Mouse (Mus musculus) testis, postnatal 14 days (tissue): Measurements from ENCODE around the gene Cabp1.
A peak's percentile ranks its signal among the peaks of the same experiment; 100 is the strongest.
"Not testable (repeated sequence)": the region's sequence is repeated elsewhere in the genome, so short reads cannot be mapped to it uniquely, and the experiment has no call there.

Source experiments
- DNase-seq: peaks from one replicate; pipeline ENCODE4 v3.0.0; 2021; ENCODE audit warnings: low spot score

Cabp1 gene

DNA sequence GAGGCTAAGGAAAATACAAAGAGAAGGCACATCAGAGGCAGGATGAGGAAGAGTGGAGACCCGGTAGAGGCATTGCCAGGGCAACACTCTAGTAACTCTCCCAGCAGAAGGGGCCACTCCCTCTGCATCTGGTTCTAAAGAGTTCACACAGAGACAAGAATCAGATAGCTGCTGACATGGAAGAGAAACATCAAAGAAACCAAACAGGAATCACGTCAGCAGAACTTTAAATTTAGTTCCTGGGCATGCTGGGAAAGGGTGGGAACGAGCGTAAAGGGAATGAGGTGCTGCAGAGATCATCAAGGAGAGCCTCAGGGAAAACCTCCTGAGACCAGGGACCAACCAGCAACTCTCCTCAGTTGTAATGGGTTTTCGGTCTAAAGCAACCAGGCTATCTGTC, 43.2 kb downstream of the Cabp1 start:
- DNase-seq, result no peak

- no peak for DNase-seq
These were observed 44.3 kb downstream of the Cabp1 start for GRCm38 (mm10) chr5:115149675-115150459.

DNA sequence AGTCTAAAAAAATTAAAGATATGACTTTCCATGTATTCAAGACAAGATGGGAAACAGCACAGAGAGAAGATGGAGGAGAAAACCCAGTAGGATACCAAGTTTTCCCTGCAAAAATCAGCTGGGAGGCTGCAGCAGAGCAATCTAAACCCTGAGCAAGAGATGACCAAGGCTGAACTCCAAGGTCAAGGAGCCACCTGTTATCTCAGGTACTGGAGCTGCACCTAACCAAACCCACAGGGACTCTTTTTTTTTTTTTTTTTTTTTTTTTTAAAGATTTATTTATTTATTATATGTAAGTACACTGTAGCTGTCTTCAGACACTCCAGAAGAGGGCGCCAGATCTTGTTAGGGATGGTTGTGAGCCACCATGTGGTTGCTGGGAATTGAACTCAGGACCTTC, 45.3 kb downstream of the Cabp1 start:
- DNase-seq, result not testable (repeated sequence)

DNA sequence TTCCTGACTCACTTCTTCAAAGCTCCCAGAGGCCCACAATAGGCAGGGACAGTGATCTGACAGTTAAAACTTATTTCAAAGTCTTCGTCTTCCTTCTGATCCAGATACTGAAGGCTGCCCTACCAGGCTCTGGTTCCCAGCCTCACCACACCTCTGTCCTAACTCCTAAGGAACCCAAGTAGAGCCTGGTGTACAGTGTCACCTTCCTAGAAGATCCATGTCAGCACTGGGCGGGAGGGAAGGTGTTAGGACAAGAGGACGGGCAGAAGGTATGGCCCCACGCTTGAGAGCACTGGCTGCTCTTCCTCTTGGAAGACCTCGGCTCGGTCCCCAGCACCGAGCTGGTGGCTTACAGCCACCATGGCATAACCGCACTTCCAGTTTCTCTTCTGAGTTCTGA, 45.8 kb downstream of the Cabp1 start:
- no peak for DNase-seq

DNA sequence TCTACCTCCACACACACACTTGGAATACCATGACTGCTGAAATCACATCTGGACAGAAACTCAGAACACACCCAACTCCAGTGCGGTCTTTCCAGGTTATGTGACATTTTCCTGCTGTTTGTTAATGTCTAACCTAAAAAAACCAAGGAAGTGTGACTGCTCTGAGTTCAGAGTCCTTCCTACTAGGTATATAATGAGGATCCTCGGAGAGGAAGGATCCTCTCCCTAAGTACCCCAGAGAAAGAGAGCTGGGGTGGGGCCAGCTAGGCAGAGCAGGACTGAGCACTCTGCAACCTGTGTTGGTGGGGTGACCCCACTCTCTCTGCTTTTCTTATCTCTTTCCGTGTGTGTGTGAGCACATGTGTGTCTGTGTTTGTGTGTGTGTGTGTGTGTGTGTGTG, 46.8 kb downstream of the Cabp1 start:
- DNase-seq, result no peak

GRCm38 (mm10) chr5:115146747-115147130, 47.4 kb downstream of the Cabp1 start:
- DNase-seq, result no peak

DNA sequence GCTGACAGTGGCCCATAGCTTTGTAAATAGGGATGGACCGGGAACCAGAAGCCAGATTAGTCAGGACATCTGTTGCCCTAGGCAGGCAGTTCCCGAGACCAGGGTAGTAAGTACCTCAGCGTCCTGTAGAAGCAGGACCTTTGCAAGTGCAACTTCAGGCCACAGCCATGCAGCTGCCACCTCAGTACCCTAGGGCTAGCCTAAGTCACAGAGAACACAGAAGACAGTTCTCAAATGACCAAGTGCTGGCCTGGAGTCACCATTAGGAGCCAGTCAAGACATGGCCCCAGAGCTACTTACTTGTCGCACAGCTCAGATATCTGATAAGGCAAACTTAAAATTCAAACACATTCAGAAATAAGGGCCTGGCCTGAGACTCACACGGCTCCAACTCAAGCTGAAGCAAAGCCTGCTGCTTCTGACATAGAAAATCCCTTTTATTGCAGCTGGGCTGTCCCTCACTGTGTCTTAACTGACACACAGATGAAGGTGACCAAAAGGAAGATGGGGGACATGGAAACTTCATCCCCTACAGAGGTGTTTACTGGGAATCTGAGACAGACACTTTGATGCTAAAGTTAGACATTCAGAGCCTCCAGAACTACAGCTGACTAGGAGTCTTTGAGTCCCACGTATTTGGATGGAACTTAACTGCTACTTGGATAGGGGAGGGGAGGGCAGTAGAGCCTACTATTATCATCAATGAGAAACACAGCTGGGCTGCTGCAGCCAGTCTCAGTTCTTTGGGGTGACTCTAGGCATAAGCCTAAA, 48.0 kb downstream of the Cabp1 start:
- DNase-seq, result no peak

DNA sequence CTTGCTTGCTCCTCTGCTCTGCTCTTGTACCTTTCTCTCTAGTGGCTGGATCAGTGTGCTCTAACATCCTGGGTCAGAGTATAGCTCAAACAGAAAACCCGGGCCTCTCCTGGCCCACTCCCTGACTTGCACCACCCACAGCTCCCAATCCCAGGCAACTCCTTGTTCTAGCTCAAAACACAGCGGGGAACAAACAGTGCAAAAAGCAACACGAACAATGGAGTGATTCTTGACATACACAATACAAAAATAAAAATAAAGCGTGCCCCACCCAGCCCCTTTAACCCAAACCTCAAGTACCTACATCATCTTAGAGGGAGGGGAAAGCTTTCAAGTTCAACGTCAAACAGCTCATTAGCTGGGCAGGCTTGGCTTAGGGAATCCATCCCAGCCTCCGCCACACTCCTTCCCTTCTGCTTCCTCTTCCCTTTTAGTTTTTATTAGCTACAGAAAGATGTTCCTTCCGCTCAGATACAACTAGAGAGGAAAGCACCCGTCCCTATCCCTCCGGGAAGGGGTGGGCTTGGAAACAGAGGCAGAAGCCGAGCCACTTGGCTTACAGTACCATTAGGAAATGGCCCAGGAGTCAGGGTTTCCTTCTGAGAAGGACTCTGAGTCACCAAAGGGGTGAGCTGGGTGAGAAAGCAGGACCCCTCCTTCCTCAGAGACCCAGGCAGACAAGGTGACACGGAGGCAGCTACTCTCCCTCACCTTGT, 48.8 kb downstream of the Cabp1 start:
- no peak for DNase-seq

DNA sequence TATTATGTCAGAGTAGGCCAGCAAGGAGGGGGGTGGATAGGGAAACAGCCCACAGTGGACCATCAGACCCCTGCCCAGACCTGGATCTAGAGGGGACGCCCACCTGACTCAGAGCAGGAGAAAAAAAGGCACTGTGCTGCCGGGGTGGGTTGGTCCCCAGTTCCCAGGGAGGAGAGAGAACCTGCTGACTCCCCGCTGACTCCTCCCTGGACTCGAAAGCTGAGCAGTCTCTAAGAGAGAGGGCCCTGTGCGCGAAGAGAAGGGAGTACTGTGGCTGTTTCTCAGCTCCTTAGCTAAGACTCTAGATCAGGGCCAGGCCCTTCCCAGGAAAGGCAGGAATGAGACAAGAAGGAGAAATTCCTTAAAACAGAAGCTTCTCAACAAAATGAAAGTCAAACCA, 49.7 kb downstream of the Cabp1 start:
- no peak for DNase-seq

DNA sequence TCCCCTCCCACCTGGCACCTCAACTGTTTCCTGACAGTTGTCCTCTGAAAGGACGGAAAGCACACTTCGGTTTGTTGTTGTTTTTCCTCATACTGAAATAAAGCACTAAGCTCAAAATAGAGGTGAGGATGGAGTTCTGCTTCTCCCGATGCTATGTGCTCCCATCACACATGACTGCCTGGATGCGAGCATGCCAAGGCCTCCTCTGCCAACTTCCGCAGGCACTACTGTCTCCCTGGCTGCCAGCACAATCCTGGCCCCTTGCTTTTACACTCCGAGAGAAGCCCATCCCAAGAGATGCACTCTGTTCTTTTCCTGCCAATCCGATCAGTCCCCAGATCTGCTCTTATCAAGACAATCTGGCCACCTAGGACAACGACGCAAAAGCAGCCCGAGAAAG, 50.6 kb downstream of the Cabp1 start:
- DNase-seq, result no peak

- no peak for DNase-seq
These were observed 51.9 kb downstream of the Cabp1 start for GRCm38 (mm10) chr5:115142166-115142697.

GRCm38 (mm10) chr5:115140726-115141125, 53.5 kb downstream of the Cabp1 start:
- no peak for DNase-seq

- no peak for DNase-seq
These were observed 55.1 kb downstream of the Cabp1 start for GRCm38 (mm10) chr5:115139124-115139523.

GRCm38 (mm10) chr5:115134234-115135165, 59.7 kb downstream of the Cabp1 start, which contains the start of gene Unc119b:
Unc119b (minus strand) TSS chr5:115134975.
- peak; percentile 93 for DNase-seq

DNA sequence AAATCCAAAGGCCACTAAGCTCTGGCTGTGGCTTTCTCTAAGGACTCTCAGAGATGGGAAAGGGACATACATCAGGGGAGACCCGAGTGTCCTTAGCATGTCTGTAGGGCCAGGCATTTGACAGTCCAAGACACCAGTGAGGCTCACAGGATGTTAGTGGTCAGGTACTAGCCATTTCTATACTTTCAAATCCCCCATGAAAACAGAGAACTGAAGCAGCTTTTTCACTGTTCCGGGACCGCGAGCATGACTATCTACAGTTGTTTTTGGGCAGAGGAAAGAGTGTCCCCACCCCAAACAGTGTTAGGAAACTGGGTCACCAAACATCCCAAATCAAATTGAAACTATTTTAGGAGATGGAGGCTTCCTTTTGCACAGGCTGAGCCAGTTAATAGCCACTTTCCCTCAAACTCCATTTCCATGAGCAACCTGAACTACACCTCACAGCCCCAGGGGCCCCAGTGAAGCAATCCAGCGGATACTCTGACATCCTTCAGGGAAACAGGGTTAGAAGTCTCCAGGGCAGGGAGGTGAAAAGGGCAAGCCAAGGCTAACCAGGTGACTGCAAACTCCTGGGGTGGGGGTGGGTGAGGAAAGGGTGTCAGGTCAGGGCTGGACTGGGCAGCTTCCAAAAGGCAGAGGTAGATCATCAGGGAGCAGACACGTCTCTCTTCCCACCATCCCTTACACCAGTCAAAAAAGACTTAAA, 60.7 kb downstream of the Cabp1 start:
- no peak for DNase-seq

- DNase-seq, result no peak
These were observed 61.7 kb downstream of the Cabp1 start for GRCm38 (mm10) chr5:115132465-115132864.

- DNase-seq, result no peak
These were observed 64.9 kb downstream of the Cabp1 start for GRCm38 (mm10) chr5:115129328-115129727.

GRCm38 (mm10) chr5:115127421-115128179, 66.6 kb downstream of the Cabp1 start:
- DNase-seq, result peak; percentile 51

- no peak for DNase-seq
These were observed 67.4 kb downstream of the Cabp1 start for GRCm38 (mm10) chr5:115126578-115127312.
